Mouse (Mus musculus): ENCODE data around the gene Oasl2. TPM values are rescaled to one million over a fixed set of nuclear protein-coding genes. Genes with fewer than 3 reads are reported as not detected.
"Not testable (repeated sequence)": the region's sequence is repeated elsewhere in the genome, so short reads cannot be mapped to it uniquely, and the experiment has no call there.

The Oasl2 gene
- polyA plus RNA-seq, 1 experiment, result 3.3 TPM

DNA sequence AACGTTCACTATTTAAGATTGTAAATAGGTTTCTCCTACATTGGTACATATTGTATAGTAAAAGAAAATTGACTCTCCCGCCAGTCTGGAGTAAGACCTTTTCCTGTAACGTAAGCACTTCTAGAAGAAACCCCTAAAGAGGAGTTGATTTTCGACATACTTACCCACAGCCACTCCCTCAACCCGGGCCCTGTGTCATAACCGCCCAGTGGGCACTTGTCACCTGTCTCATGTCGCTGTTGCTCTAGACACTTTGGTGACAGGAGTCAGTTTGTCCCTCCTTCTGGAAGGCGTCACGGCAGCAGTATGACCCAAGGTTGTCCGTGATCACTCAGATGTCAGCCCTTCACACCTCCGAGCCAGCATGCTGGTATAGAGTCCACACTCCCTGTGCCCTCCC lies 13.7 kb upstream of the Oasl2 start:
- DNase-seq (ENCODE audit: low read depth), result no peak
- TF ChIP-seq POLR2A (IDR thresholded peaks at IDR 0.05; ENCODE audit: borderline replicate concordance, extremely low read depth, insufficient read depth, insufficient read length, poor library complexity, severe bottlenecking) (no peak), CTCF (IDR thresholded peaks at IDR 0.05; ENCODE audit: borderline replicate concordance, extremely low read depth, insufficient read depth, insufficient read length) (no peak)

DNA sequence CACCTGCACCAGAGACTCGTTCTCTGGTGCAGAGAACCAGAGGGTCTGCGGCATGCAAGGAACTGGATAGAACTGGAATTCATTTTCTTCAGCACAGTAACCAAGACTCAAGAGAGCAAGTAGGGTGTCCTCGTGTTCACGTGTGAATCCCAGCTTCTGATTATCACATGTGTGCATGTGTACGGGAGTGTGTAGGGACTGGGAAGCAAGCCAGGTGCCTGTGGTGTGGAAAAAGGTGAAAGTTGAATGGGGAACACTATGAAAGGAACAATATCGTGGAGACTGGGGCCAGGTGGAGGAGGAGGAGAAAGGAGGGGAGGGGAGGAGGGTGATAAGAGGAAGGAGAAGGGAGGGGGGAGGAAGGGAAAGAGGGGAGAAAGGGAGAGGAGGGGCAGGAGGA lies 9.9 kb upstream of the Oasl2 start:
- no peak for TF ChIP-seq POLR2A (IDR thresholded peaks at IDR 0.05; ENCODE audit: borderline replicate concordance, extremely low read depth, insufficient read depth, insufficient read length, poor library complexity, severe bottlenecking)
- TF ChIP-seq CTCF (IDR thresholded peaks at IDR 0.05; ENCODE audit: borderline replicate concordance, extremely low read depth, insufficient read depth, insufficient read length), result no peak
- DNase-seq (ENCODE audit: low read depth), result no peak

DNA sequence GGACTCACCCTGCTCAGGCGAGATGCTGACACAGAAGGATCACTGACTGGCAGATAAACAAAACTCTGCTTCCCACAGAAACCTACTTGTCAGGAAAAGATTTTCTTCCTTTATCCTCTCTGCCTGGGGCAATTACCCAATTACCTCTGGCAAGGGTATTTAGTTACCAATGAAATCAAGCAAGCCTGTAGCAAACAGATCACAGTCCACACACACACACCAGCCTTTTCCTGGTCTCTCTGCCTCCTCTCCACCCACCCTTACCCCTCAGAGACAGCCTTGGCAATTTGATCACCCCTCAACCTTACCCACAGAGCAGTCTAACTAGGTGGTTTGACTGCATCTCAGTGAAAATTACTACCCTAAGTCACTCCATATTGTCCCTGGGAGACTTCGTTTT lies 7.7 kb upstream of the Oasl2 start:
- TF ChIP-seq POLR2A (IDR thresholded peaks at IDR 0.05; ENCODE audit: borderline replicate concordance, extremely low read depth, insufficient read depth, insufficient read length, poor library complexity, severe bottlenecking) (no peak), CTCF (IDR thresholded peaks at IDR 0.05; ENCODE audit: borderline replicate concordance, extremely low read depth, insufficient read depth, insufficient read length) (no peak)
- no peak for DNase-seq (ENCODE audit: low read depth)

DNA sequence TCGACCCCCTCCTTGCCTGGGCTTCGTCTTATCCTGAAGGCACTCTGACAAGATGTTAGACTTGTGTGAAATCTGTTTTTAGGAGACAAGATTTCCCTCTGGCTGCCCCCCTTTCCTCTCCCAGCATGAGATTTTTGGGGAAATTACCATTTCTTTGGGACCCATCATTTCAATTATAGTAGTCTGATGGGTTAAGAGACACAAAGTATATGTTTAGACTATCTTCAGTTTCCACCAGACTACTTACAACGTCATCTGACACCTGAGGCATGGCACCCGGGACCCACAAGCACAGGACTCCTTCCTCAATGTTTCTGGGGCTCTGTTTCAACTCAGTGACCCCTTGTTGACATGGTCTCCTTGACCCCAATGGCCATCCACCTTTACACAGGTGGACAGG lies 1.2 kb upstream of the Oasl2 start:
- no peak for DNase-seq (ENCODE audit: low read depth)
- TF ChIP-seq POLR2A (IDR thresholded peaks at IDR 0.05; ENCODE audit: borderline replicate concordance, extremely low read depth, insufficient read depth, insufficient read length, poor library complexity, severe bottlenecking) (no peak), CTCF (IDR thresholded peaks at IDR 0.05; ENCODE audit: borderline replicate concordance, extremely low read depth, insufficient read depth, insufficient read length) (no peak)

DNA sequence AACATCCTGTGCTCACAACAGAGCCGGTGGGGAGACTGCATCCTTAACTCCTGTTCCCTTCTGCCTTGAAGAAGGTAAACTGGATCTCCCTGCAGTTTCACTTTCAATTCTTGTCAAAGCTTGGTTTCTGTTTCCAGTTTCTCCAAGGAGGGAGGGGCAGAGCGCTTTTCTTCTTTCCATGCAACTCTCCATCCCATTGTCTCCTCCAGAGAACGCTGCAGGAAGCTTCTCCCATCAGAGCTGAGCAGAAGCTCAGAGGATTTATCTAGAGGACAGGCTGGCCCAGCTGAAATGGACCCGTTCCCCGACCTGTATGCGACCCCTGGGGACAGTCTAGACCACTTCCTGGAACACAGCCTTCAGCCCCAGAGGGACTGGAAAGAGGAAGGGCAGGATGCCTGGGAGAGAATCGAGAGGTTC lies 648 bp downstream of the Oasl2 start:
- no peak for DNase-seq (ENCODE audit: low read depth)
- no peak for TF ChIP-seq POLR2A (IDR thresholded peaks at IDR 0.05; ENCODE audit: borderline replicate concordance, extremely low read depth, insufficient read depth, insufficient read length, poor library complexity, severe bottlenecking)
- no peak for TF ChIP-seq CTCF (IDR thresholded peaks at IDR 0.05; ENCODE audit: borderline replicate concordance, extremely low read depth, insufficient read depth, insufficient read length)

DNA sequence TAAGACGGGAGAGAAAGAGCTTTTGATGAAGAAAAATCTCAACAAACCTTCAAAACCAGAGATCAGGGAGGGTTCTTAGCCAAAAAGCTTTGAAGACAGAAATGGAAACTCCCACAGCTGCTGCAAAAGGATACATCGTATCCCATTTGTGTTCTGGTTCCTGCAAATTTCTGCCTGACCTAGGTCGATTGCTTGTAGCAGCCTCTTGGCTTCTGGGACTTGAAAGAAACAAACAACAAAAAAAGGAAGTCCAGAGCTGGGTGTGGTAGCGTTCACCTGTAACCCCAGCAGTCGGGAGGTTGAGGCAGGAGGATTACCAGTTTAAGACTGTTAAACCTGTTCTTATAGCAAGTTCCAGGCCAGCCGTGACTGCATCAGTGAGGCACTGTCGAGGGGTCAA lies 2.1 kb downstream of the Oasl2 start:
- TF ChIP-seq POLR2A (IDR thresholded peaks at IDR 0.05; ENCODE audit: borderline replicate concordance, extremely low read depth, insufficient read depth, insufficient read length, poor library complexity, severe bottlenecking), result no peak
- no peak for TF ChIP-seq CTCF (IDR thresholded peaks at IDR 0.05; ENCODE audit: borderline replicate concordance, extremely low read depth, insufficient read depth, insufficient read length)
- no peak for DNase-seq (ENCODE audit: low read depth)

DNA sequence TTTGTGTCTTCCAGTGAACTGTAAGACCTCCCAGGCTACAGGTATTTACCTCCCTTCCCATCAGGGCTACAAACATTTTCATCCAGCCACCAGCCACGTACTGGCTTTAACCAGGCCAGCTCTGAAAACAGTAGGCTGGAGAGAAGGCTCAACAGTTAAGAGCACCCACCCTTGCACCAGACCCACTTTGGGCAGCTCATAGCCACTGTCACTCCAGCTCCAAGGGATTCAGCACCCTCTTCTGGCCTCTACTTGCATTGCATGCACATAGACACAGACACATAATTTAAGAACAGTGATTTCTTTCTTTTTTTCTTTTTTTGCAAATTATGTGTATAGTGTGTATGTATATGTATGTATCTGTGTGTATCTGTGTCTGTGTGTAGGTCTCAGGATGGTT lies 5.7 kb downstream of the Oasl2 start:
- peak; percentile 60 for DNase-seq (ENCODE audit: low read depth)
- TF ChIP-seq CTCF (IDR thresholded peaks at IDR 0.05; ENCODE audit: borderline replicate concordance, extremely low read depth, insufficient read depth, insufficient read length) (peak; percentile 64), POLR2A (IDR thresholded peaks at IDR 0.05; ENCODE audit: borderline replicate concordance, extremely low read depth, insufficient read depth, insufficient read length, poor library complexity, severe bottlenecking) (no peak)

DNA sequence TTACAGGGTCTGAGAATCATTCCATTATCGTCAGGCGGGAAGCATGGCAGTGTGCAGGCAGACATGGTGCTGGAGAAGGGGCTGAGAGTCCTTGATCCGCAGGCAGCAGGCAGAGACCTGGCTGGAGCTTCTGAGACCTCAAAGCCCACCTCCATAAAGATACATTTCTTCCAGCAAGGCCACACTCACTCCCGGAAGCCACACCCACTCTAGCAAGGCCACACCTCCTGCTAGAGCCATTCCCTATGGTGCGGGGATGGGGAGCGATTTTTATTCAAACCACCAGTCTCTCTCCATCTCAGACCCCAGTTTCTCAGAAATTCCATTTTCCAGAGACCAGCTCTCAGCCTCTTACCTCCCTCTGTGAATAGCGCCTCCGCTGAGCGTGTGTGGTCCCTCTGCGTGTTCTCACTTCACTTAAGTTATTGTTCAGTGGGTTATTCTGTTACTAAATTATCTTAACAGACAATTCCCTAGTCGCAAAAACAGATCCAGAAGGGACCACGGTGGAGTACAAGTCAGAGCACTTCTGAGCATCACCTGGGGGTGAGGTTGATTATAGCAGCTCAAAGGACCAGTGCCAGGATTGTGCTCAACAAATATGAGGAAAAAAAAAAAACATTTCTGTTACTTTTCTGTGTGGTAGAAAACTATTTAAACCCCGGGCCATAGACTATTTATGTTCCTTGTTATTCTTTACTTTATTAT lies 12.0 kb downstream of the Oasl2 start:
- DNase-seq (ENCODE audit: low read depth), result no peak
- TF ChIP-seq POLR2A (IDR thresholded peaks at IDR 0.05; ENCODE audit: borderline replicate concordance, extremely low read depth, insufficient read depth, insufficient read length, poor library complexity, severe bottlenecking) (no peak), CTCF (IDR thresholded peaks at IDR 0.05; ENCODE audit: borderline replicate concordance, extremely low read depth, insufficient read depth, insufficient read length) (no peak)

DNA sequence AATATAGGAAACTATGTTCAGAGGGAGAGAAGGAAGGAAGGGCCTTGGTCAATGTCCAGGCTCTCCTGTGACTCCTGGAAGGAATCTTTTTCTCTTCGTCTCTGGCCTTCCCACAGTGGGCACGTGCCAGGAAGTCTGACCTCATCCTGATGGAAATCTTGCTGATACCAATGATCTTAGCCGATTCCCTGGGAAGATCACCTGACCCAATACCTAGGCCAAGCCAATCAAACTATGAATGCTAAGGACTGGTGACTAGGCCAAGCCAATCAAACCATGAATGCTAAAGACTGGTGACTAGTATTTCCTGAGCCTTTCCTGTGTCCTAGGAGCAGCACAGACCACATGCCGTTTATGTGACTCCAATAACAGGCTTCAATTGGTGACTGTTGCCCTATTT lies 16.9 kb downstream of the Oasl2 start:
- no peak for DNase-seq (ENCODE audit: low read depth)
- TF ChIP-seq POLR2A (IDR thresholded peaks at IDR 0.05; ENCODE audit: borderline replicate concordance, extremely low read depth, insufficient read depth, insufficient read length, poor library complexity, severe bottlenecking), result no peak

DNA sequence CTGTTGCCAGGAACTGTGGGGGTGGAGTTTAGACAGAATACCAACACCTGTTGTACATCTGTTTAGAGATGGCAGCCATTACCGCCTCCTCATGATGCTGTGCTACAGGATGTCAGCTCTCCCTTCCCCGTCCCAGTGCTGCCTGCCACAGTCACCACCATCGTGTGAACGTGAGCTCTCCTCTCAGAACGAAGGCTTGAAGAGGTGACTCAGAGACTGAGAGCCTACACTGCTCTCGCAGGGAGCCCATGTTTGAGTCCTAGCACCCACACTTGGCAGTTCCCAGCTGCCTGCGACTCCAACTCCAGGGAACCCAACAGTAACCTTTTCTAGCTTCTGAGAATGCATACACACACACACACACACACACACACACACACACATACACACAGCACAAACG lies 18.1 kb downstream of the Oasl2 start:
- DNase-seq (ENCODE audit: low read depth), result no peak
- TF ChIP-seq POLR2A (IDR thresholded peaks at IDR 0.05; ENCODE audit: borderline replicate concordance, extremely low read depth, insufficient read depth, insufficient read length, poor library complexity, severe bottlenecking), result no peak
- TF ChIP-seq CTCF (IDR thresholded peaks at IDR 0.05; ENCODE audit: borderline replicate concordance, extremely low read depth, insufficient read depth, insufficient read length), result no peak

DNA sequence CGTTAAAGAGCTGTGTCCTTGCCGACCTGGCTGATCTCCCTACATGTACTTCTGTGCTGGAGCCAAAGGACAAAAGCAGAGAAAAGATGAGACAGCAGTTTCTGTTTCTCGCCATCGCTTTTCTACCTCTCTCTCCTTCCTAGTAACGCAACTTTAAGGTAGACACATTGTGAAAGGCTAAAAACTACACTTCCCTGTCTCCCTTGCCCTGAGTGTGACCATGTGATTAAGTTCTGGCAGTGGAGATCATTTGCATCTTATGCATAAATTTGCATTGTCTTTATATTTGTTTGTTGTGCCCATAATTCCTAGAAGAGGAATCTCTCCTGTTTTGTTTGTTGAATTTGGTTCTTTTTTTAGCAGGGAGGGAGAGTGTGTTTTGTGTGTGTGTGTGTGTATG lies 19.1 kb downstream of the Oasl2 start:
- no peak for DNase-seq (ENCODE audit: low read depth)
- TF ChIP-seq POLR2A (IDR thresholded peaks at IDR 0.05; ENCODE audit: borderline replicate concordance, extremely low read depth, insufficient read depth, insufficient read length, poor library complexity, severe bottlenecking), result no peak
- TF ChIP-seq CTCF (IDR thresholded peaks at IDR 0.05; ENCODE audit: borderline replicate concordance, extremely low read depth, insufficient read depth, insufficient read length), result no peak

DNA sequence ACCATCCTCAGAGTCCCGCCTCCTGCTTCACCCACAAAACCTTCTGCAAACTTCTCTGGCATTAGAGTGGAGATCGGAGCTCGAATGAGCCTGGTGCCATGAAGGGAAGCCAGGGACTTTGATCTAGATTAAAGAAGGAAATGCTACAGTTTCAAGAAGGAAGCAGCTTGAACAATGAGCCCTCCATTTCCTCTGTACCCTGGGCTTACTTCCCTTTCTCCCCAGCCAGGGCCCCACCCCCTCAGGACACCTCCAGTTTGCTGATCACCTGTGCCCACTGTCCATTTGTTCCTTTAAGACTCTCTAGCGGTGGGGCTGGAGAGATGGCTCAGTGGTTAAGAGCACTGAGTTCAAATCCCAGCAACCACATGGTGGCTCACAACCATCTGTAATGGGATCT lies 20.0 kb downstream of the Oasl2 start:
- TF ChIP-seq POLR2A (IDR thresholded peaks at IDR 0.05; ENCODE audit: borderline replicate concordance, extremely low read depth, insufficient read depth, insufficient read length, poor library complexity, severe bottlenecking) (no peak), CTCF (IDR thresholded peaks at IDR 0.05; ENCODE audit: borderline replicate concordance, extremely low read depth, insufficient read depth, insufficient read length) (no peak)
- DNase-seq (ENCODE audit: low read depth), result no peak

DNA sequence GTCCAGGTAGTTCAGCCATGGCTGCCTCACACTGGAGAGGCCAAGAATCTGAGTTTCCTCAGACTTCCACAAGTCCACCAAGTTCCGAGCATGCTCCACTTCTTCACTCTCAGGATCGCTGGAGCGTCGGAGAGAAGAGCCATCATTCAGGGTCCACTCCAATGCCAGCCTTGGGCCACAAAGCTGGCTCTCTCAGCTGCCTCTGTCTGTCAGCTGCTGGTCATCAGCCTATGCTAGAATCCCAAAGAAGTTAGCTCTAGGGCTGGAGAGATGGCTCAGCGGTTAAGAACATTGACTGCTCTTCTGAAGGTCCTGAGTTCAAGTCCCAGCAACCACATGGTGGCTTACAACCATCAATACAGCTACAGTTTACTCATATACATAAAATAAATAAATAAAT lies 20.6 kb downstream of the Oasl2 start:
- not testable (repeated sequence) for DNase-seq (ENCODE audit: low read depth)

Data from brain, embryonic 14.5 days (tissue).